ENCODE assay signal across 11 mouse cellular contexts in the genomic region with DNA sequence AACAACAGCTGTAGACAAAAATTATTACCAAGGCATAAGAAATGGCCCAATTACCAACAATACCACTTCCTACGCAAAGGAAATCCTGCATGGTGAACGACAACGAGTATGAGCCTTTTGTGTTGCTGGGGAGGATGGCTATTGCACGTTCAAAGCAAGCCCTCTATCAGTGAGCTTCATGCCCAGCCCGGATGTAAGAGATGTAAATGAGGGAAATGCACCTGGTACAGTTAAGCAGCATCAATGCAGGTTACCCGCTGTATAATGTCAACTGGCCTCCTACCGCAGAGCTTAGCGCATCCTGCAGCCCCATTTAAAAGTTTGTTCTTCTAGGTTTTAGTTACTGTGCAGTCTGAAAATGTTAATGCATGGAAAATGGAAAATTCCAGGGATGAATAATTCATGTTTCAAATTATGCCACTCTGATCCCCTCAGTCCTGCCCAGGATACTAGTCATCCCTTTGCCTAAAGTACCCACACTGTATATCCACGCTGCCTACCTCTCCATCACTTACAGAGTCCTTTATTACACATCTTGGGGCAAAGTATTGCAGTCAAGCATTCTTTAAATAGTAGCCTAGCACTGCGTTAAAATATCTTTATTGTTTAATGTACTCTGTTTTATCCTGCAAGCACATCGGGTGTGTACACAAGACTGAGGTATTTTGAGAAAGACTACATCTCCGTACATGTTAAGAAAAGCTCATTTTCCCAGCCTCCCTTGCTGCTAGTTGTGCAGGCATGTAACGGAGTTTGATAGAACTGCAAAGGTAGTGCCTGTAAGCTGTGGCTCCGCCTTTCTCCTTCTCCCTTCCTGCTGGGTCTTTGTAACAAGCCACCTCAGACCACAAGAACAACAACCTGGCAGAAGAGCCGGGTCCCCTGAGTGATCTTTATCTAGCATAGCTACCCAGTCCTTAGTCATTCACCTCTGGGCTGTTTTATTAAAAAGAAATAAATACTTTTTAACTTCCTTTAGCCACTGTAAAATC. TPM values are rescaled to one million over a fixed set of nuclear protein-coding genes. Genes with fewer than 3 reads are reported as not detected.
A peak's percentile ranks its signal among the peaks of the same experiment; 100 is the strongest.
DNase-seq lines count a peak whose midpoint lies in the region; ATAC-seq lines count a peak whose summit lies in the region.
"Had no signal": no experiment of that assay in that cellular context is flagged by ENCODE, and none has a peak within 500 bp of the region (broad histone marks: within the 10 kb centered on the region; RNA-seq: fewer than 3 reads in every experiment).

No protein-coding gene starts in this region.

- H3K4me2 ChIP-seq in embryonic facial prominence, embryonic 13.5 days: no peak overlapping the region
- no peak overlapping the region for H3K4me2 ChIP-seq in hindbrain, embryonic 16.5 days (ENCODE audit: low read length)
- H3K4me2 ChIP-seq: heart, embryonic 11.5 days; kidney, embryonic 15.5 days had no signal

- ATAC-seq in embryonic facial prominence, embryonic 13.5 days (ENCODE audit: insufficient number of reproducible peaks, insufficient read depth, low FRiP score, low TSS enrichment, low read depth): no peak
- ATAC-seq in hindbrain, embryonic 16.5 days: peak; percentile 24; the same call in 1 of the 2 replicates
- peak; percentile 58; the same call in 1 of the 2 replicates for ATAC-seq in neutrophil, adult 5-6 weeks (ENCODE audit: extremely low read depth, insufficient number of reproducible peaks, low FRiP score, poor library complexity, severe bottlenecking)

- H3K4me1 ChIP-seq in embryonic facial prominence, embryonic 13.5 days: peaks cover 30% of the 10 kb centered on the region
- peaks cover 28% of the 10 kb centered on the region for H3K4me1 ChIP-seq in embryonic facial prominence, embryonic 10.5 days
- H3K4me1 ChIP-seq in hindbrain, embryonic 16.5 days (ENCODE audit: control insufficient read depth, insufficient read depth, low read depth, low read length): peaks cover 14% of the 10 kb centered on the region

- WGBS in embryonic facial prominence, embryonic 13.5 days: 65% methylated on average over 15 of the region's 15 CpGs
- WGBS in embryonic facial prominence, embryonic 10.5 days: 72% methylated on average over 15 of the region's 15 CpGs
- 49% methylated on average over 15 of the region's 15 CpGs for WGBS in hindbrain, embryonic 16.5 days

- H3K4me3 ChIP-seq in embryonic facial prominence, embryonic 13.5 days: no peak overlapping the region
- H3K4me3 ChIP-seq in embryonic facial prominence, embryonic 10.5 days: no peak overlapping the region
- H3K4me3 ChIP-seq in hindbrain, embryonic 16.5 days (ENCODE audit: low read length): no peak overlapping the region
- H3K4me3 ChIP-seq: kidney, embryonic 15.5 days had no signal

- H3K9me3 ChIP-seq in embryonic facial prominence, embryonic 13.5 days: no peaks in the 10 kb centered on the region
- no peaks in the 10 kb centered on the region for H3K9me3 ChIP-seq in embryonic facial prominence, embryonic 10.5 days
- no peaks in the 10 kb centered on the region for H3K9me3 ChIP-seq in hindbrain, embryonic 16.5 days (ENCODE audit: control insufficient read depth, low read length)
- H3K9me3 ChIP-seq: kidney, embryonic 15.5 days had no signal

- no peaks in the 10 kb centered on the region for H3K27me3 ChIP-seq in embryonic facial prominence, embryonic 13.5 days
- H3K27me3 ChIP-seq in embryonic facial prominence, embryonic 10.5 days (replicated peaks; ENCODE audit: low read depth, poor library complexity, severe bottlenecking): no peaks in the 10 kb centered on the region
- no peaks in the 10 kb centered on the region for H3K27me3 ChIP-seq in hindbrain, embryonic 16.5 days (replicated peaks; ENCODE audit: control insufficient read depth, insufficient read depth, low read length)
- H3K27me3 ChIP-seq: kidney, embryonic 15.5 days had no signal

- peaks cover 11% of the 10 kb centered on the region; the same call in 1 of the 2 replicates for H3K36me3 ChIP-seq in embryonic facial prominence, embryonic 13.5 days
- H3K36me3 ChIP-seq in embryonic facial prominence, embryonic 10.5 days (replicated peaks): peaks cover 30% of the 10 kb centered on the region
- H3K36me3 ChIP-seq in hindbrain, embryonic 16.5 days (ENCODE audit: control insufficient read depth, insufficient read depth, low read length): peaks cover 2% of the 10 kb centered on the region; the same call in 1 of the 2 replicates
- H3K36me3 ChIP-seq: kidney, embryonic 15.5 days had no signal

- H3K27ac ChIP-seq in embryonic facial prominence, embryonic 13.5 days: peak overlapping the region; percentile 48; the same call in 1 of the 2 replicates
- no peak overlapping the region for H3K27ac ChIP-seq in embryonic facial prominence, embryonic 10.5 days (replicated peaks)
- H3K27ac ChIP-seq in hindbrain, embryonic 16.5 days (ENCODE audit: low read depth, low read length): no peak overlapping the region
- H3K27ac ChIP-seq: kidney, embryonic 15.5 days had no signal

- no peak for DNase-seq in embryonic facial prominence, embryonic 10.5 days (ENCODE audit: low spot score)
- DNase-seq in CD8-positive naive resting alpha-beta T cell, adult 2 months (ENCODE audit: low read depth in 2 of 2, low spot score in 2 of 2): peak; percentile 31 to 41
- DNase-seq in cerebellum, postnatal 14 days: no peak
- DNase-seq in cerebellum, adult 9-10 months: no peak
- DNase-seq in kidney, adult 11 months: no peak
- DNase-seq: right cerebral cortex, postnatal 25 days had no signal

- H3K9ac ChIP-seq in embryonic facial prominence, embryonic 13.5 days: no peak overlapping the region
- no peak overlapping the region for H3K9ac ChIP-seq in hindbrain, embryonic 16.5 days (ENCODE audit: low read depth, low read length)
- H3K9ac ChIP-seq: kidney, embryonic 15.5 days had no signal

RNA-seq across cellular contexts. Expression of gene Gng2, which starts 15.2 kb away (rescaled TPM):
- polyA plus RNA-seq in embryonic facial prominence, embryonic 13.5 days (2015; fragmentation: Nextera tagmentation; extraction: Ambion mirVana): 63.0 and 71.4 TPM in 2 replicates
- polyA plus RNA-seq in embryonic facial prominence, embryonic 10.5 days (2016; fragmentation: Nextera tagmentation; extraction: Ambion mirVana): 82.8 and 82.9 TPM in 2 replicates
- polyA plus RNA-seq in hindbrain, embryonic 16.5 days (2015; fragmentation: Nextera tagmentation; extraction: Ambion mirVana): 362 and 384 TPM in 2 replicates
- 66.8 and 76.3 TPM in 2 replicates for total RNA-seq in neutrophil, adult 5-6 weeks (2017)

Comparison
In these comparisons a context has a peak if more than half of its experiments do, and no peak if none do; other contexts are left out.
1. DNase-seq: peak in CD8-positive naive resting alpha-beta T cell, adult 2 months (2 of 2); none in embryonic facial prominence, embryonic 10.5 days (single experiment), cerebellum, postnatal 14 days (0 of 2), cerebellum, adult 9-10 months (single experiment) and kidney, adult 11 months (single experiment).